ENCODE assay signal across 6 mouse cellular contexts in the genomic region with DNA sequence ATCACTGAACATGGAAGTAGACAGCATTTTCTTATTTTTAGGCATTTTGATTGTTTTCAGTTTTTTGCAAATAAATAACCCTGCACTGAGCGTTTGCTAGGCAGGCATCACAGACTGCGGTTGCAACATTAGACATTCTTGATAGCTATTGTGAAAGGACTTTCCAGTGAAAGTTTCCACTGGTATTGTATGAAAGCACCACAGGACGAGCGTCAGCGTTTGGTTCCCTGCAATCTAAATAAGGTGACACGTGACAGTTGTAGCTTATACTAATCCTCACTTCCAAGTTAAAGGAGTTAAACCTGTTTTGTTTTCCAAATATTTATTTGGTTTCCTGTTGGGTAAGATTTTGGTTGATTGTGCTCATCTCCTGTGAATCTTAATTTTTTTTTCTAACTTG. TPM values are rescaled to one million over a fixed set of nuclear protein-coding genes. Genes with fewer than 3 reads are reported as not detected.
"Had no signal": no experiment of that assay in that cellular context is flagged by ENCODE, and none has a peak within 500 bp of the region (broad histone marks: within the 10 kb centered on the region; RNA-seq: fewer than 3 reads in every experiment).

No protein-coding gene starts in this region.

- DNase-seq: kidney, adult 8-10 months; kidney, postnatal 4 days; lung, adult 2 months; thymus, postnatal 4 days had no signal

- ATAC-seq: midbrain, embryonic 13.5 days had no signal

RNA-seq across cellular contexts. Expression of gene Acvr1c, which starts 34.4 kb away (rescaled TPM):
- polyA plus RNA-seq: macrophage had no signal
